8 mouse cellular contexts compared by ENCODE assay signal in genomic region chr16:63856658-63857552, GRCm38 (mm10). TPM values are rescaled to one million over a fixed set of nuclear protein-coding genes. Genes with fewer than 3 reads are reported as not detected.
A peak's percentile ranks its signal among the peaks of the same experiment; 100 is the strongest.
DNase-seq lines count a peak whose midpoint lies in the region; ATAC-seq lines count a peak whose summit lies in the region.

No protein-coding gene starts in this region.

- ATAC-seq in hematopoietic stem cell, adult 5-6 weeks (replicated peaks in 1 of 2; ENCODE audit: insufficient read depth in 1 of 2, low FRiP score in 2 of 2, low TSS enrichment in 1 of 2, low read depth in 1 of 2, poor library complexity in 2 of 2, severe bottlenecking in 2 of 2), result peak; percentile 77 to 87

- peak; percentile 70 for DNase-seq in R1 (ENCODE audit: low read depth, low spot score)
- peak; percentile 86 for DNase-seq in cerebellum, adult 9-11 months
- peak; percentile 42 to 86 for DNase-seq in frontal cortex, adult 2 months (ENCODE audit: extremely low spot score in 1 of 2, low spot score in 1 of 2)
- DNase-seq in layer of hippocampus, adult 8-10 months (ENCODE audit: low spot score in 2 of 2), result peak; percentile 51 to 76
- peak; percentile 32 to 51 for DNase-seq in lung, adult 18-20 months
- peak; percentile 42 for DNase-seq in ovary, postnatal 10 days (ENCODE audit: low spot score)
- DNase-seq in T-cell, adult 2 months (ENCODE audit: low spot score), result no peak

RNA-seq across cellular contexts. Expression of gene Epha3, which starts 7.1 kb away (rescaled TPM):
- polyA plus RNA-seq in frontal cortex, adult 2 months (2012; rRNA removed), result 8.0 and 8.8 TPM in 2 replicates
- not detected in 2 replicates for total RNA-seq in hematopoietic stem cell, adult 5-6 weeks (2017)
- 10 to 100 TPM; 13.5 to 17.9 (median 15.4) TPM for total RNA-seq in layer of hippocampus, adult 8-10 months (2022)

Comparison
In these comparisons a context has a peak if more than half of its experiments do, and no peak if none do; other contexts are left out.
1. RNA of gene Epha3, which starts 7.1 kb away (total RNA-seq): 13.5 to 17.9 TPM in layer of hippocampus, adult 8-10 months; not detected in hematopoietic stem cell, adult 5-6 weeks; every median in the first group is over 10 times any median in the second.